Mouse (Mus musculus) stomach, postnatal 0 days (tissue): Measurements from ENCODE around the gene Eppin.

Source experiments
- CTCF ChIP-seq: IDR thresholded peaks from 2 replicates; pipeline ENCODE4 v1.5.1; 2016; ENCODE audit warnings: antibody characterized with exemption, low read depth, mild to moderate bottlenecking, moderate library complexity
- EP300 ChIP-seq: optimal IDR thresholded peaks from 2 replicates; pipeline ENCODE3; 2016; ENCODE audit warnings: antibody characterized with exemption

GRCm38 (mm10) chr2:164542132-164542531, 51.3 kb downstream of the Eppin start:
- TF ChIP-seq EP300 (no peak), CTCF (no peak)
